Mouse (Mus musculus): Measurements from ENCODE around the gene Pknox2. TPM values are rescaled to one million over a fixed set of nuclear protein-coding genes. Genes with fewer than 3 reads are reported as not detected.

Pknox2 gene
- polyA plus RNA-seq, 1 experiment from 2014 or later, result 33.0 TPM

DNA sequence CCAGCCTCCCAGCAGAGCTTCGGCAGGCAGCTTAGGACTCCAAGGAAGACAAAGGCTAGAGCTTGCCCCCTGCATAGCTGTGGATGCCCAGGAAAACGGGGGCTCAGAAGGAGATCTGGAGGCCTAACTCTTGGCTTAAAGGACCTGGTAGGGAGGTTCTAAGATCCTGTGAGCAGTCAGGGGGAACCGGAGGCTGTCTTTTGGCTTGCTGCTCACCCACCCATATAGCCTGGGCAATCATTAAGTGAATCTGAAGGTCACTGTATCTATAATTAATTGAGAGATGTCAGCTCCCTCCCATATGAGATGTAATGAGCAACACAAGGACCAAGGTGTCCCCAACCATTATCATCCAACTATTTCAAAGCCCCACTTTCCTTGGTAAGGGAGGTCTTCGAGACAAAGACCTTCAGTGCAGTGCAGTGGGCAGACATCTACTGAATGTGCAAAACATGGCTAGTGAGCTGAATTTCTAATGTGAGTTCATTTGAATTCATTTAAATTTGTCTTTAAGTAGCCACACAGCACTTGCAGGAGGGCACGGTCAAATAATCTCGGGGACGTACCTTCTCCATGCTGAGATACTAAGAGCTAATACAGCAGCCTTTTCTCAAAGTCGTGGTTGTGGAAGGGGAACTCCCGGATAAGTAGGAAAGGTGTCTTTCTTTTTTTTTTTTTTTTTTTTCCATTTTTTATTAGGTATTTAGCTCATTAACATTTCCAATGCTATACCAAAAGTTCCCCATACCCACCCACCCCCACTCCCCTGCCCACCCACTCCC is 30.4 kb downstream of the Pknox2 start:
- no peak for DNase-seq (ENCODE audit: low spot score)
- Histone ChIP-seq H3K27me3 (replicated peaks; ENCODE audit: low read depth, poor library complexity, severe bottlenecking) (no peaks in the 10 kb centered on the region), H3K4me3 (no peak overlapping the region), H3K36me3 (replicated peaks) (peaks cover 27% of the 10 kb centered on the region), H3K4me1 (peaks cover 52% of the 10 kb centered on the region), H3K9me3 (no peaks in the 10 kb centered on the region), H3K27ac (replicated peaks) (peak overlapping the region; percentile 73)
- 80% methylated on average over 9 of the region's 9 CpGs for WGBS

GRCm38 (mm10) chr9:37115820-37116219 is 31.4 kb downstream of the Pknox2 start:
- Histone ChIP-seq H3K36me3 (replicated peaks) (peaks cover 27% of the 10 kb centered on the region), H3K27me3 (replicated peaks; ENCODE audit: low read depth, poor library complexity, severe bottlenecking) (no peaks in the 10 kb centered on the region), H3K27ac (replicated peaks) (peak overlapping the region; percentile 73), H3K4me1 (peaks cover 52% of the 10 kb centered on the region), H3K9me3 (no peaks in the 10 kb centered on the region), H3K4me3 (no peak overlapping the region)
- DNase-seq (ENCODE audit: low spot score), result no peak
- 57% methylated on average over 7 of the region's 7 CpGs for WGBS

- peak overlapping the region; percentile 24 for H3K4me3 ChIP-seq
- DNase-seq (ENCODE audit: low spot score), result peak; percentile 71
Observed at GRCm38 (mm10) chr9:37114286-37115267, 32.6 kb downstream of the Pknox2 start.

DNA sequence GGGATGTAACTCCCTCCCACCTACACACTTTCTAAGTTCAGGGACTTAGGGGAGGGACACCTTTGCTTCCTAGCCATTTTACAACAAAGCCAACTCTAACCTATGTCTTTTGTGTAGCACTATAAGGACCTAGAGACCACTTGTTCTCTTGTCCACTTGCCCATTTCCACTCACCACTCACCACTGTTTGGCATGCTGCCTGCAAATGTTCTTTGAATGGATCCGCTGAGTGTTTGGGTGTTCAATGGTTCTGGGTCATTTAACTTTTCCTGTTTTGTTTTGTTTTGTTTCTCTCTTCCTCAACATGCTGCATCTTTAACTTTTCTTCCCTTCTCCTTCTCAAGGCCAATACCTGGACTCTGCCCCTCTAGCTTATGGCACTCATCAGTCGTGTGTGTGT is 39.7 kb downstream of the Pknox2 start:
- no peak for DNase-seq (ENCODE audit: low spot score)
- peaks cover 7% of the 10 kb centered on the region for H3K36me3 ChIP-seq (replicated peaks)
- H3K9me3 ChIP-seq, result no peaks in the 10 kb centered on the region
- H3K27me3 ChIP-seq (replicated peaks; ENCODE audit: low read depth, poor library complexity, severe bottlenecking), result no peaks in the 10 kb centered on the region
- H3K4me3 ChIP-seq, result no peak overlapping the region
- H3K4me1 ChIP-seq, result peaks cover 41% of the 10 kb centered on the region
- peak overlapping the region; percentile 72 for H3K27ac ChIP-seq (replicated peaks)
- 59% methylated on average over 2 of the region's 2 CpGs for WGBS

More at GRCm38 (mm10) chr9:37114286-37115267, 32.6 kb downstream of the Pknox2 start:
- H3K4me1 ChIP-seq, result peaks cover 52% of the 10 kb centered on the region
- 10% methylated on average over 9 of the region's 9 CpGs for WGBS
- no peaks in the 10 kb centered on the region for H3K9me3 ChIP-seq
- peak overlapping the region; percentile 73 for H3K27ac ChIP-seq (replicated peaks)
- H3K27me3 ChIP-seq (replicated peaks; ENCODE audit: low read depth, poor library complexity, severe bottlenecking), result no peaks in the 10 kb centered on the region
- peaks cover 21% of the 10 kb centered on the region for H3K36me3 ChIP-seq (replicated peaks)

- peak overlapping the region; percentile 72 for H3K27ac ChIP-seq (replicated peaks)
- H3K4me3 ChIP-seq, result no peak overlapping the region
- no peaks in the 10 kb centered on the region for H3K27me3 ChIP-seq (replicated peaks; ENCODE audit: low read depth, poor library complexity, severe bottlenecking)
- no peaks in the 10 kb centered on the region for H3K9me3 ChIP-seq
- H3K36me3 ChIP-seq (replicated peaks), result peaks cover 7% of the 10 kb centered on the region
- 18% methylated on average over 3 of the region's 3 CpGs for whole genome bisulfite sequencing
- H3K4me1 ChIP-seq, result peaks cover 40% of the 10 kb centered on the region
- DNase-seq (ENCODE audit: low spot score), result peak; percentile 48
Observed at GRCm38 (mm10) chr9:37106808-37107207, 40.4 kb downstream of the Pknox2 start.

DNA sequence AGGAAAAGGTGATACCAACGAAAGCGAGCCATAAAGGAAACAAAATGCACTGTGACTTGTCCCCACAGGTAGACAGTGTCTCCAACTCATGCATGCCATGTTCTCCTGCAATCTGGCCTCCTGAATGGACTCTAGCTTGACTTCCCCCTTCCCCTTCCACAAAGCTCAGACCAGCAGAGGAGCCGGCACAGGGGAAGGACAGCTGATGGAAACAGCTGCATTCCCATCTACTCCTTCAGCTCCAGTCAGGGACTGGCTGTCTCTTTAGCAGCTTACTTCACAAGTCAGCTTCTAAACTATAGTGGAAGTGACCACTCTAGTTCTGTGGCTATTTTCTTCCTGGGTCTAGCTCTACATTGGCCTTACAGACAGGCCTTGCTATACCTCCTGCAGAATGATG is 43.0 kb downstream of the Pknox2 start:
- DNase-seq (ENCODE audit: low spot score), result no peak
- no peak overlapping the region for H3K27ac ChIP-seq (replicated peaks)
- H3K27me3 ChIP-seq (replicated peaks; ENCODE audit: low read depth, poor library complexity, severe bottlenecking), result no peaks in the 10 kb centered on the region
- peaks cover 7% of the 10 kb centered on the region for H3K36me3 ChIP-seq (replicated peaks)
- WGBS, result 70% methylated on average over 3 of the region's 3 CpGs
- H3K4me1 ChIP-seq, result peaks cover 64% of the 10 kb centered on the region
- no peaks in the 10 kb centered on the region for H3K9me3 ChIP-seq
- no peak overlapping the region for H3K4me3 ChIP-seq

GRCm38 (mm10) chr9:37103778-37104177 is 43.4 kb downstream of the Pknox2 start:
- Histone ChIP-seq H3K36me3 (replicated peaks) (peaks cover 5% of the 10 kb centered on the region; the same call in 1 of the 2 replicates), H3K27ac (replicated peaks) (no peak overlapping the region), H3K4me3 (no peak overlapping the region), H3K27me3 (replicated peaks; ENCODE audit: low read depth, poor library complexity, severe bottlenecking) (no peaks in the 10 kb centered on the region), H3K9me3 (no peaks in the 10 kb centered on the region), H3K4me1 (peaks cover 64% of the 10 kb centered on the region)
- DNase-seq (ENCODE audit: low spot score), result no peak
- 52% methylated on average over 5 of the region's 5 CpGs for WGBS

GRCm38 (mm10) chr9:37101059-37101940 is 45.9 kb downstream of the Pknox2 start:
- H3K27me3 ChIP-seq (replicated peaks; ENCODE audit: low read depth, poor library complexity, severe bottlenecking), result no peaks in the 10 kb centered on the region
- H3K36me3 ChIP-seq (replicated peaks), result 0 out of 2 replicates have a peak, but pooled peaks cover 8% of the 10 kb centered on the region
- H3K4me3 ChIP-seq, result no peak overlapping the region
- peak overlapping the region; percentile 84 for H3K27ac ChIP-seq (replicated peaks)
- H3K9me3 ChIP-seq, result no peaks in the 10 kb centered on the region
- 23% methylated on average over 11 of the region's 11 CpGs for WGBS
- H3K4me1 ChIP-seq, result peaks cover 56% of the 10 kb centered on the region
- DNase-seq (ENCODE audit: low spot score), result peak; percentile 56

GRCm38 (mm10) chr9:37099595-37099994 is 47.6 kb downstream of the Pknox2 start:
- H3K4me1 ChIP-seq, result peaks cover 70% of the 10 kb centered on the region

GRCm38 (mm10) chr9:37098600-37098999 is 48.6 kb downstream of the Pknox2 start:
- peaks cover 72% of the 10 kb centered on the region for H3K4me1 ChIP-seq
- no peaks in the 10 kb centered on the region for H3K9me3 ChIP-seq
- no peaks in the 10 kb centered on the region for H3K27me3 ChIP-seq (replicated peaks; ENCODE audit: low read depth, poor library complexity, severe bottlenecking)
- H3K4me3 ChIP-seq, result no peak overlapping the region
- no peak for DNase-seq (ENCODE audit: low spot score)
- 0 out of 2 replicates have a peak, but pooled peaks cover 6% of the 10 kb centered on the region for H3K36me3 ChIP-seq (replicated peaks)
- no peak overlapping the region for H3K27ac ChIP-seq (replicated peaks)
- WGBS, result 91% methylated on average over 3 of the region's 3 CpGs

More at GRCm38 (mm10) chr9:37099595-37099994, 47.6 kb downstream of the Pknox2 start:
- Histone ChIP-seq H3K36me3 (replicated peaks) (0 out of 2 replicates have a peak, but pooled peaks cover 8% of the 10 kb centered on the region), H3K27ac (replicated peaks) (no peak overlapping the region), H3K9me3 (no peaks in the 10 kb centered on the region), H3K27me3 (replicated peaks; ENCODE audit: low read depth, poor library complexity, severe bottlenecking) (no peaks in the 10 kb centered on the region), H3K4me3 (no peak overlapping the region)
- no peak for DNase-seq (ENCODE audit: low spot score)
- 43% methylated on average over 3 of the region's 3 CpGs for WGBS

- DNase-seq (ENCODE audit: low spot score), result no peak
- Histone ChIP-seq H3K9me3 (no peaks in the 10 kb centered on the region), H3K4me1 (peaks cover 82% of the 10 kb centered on the region), H3K36me3 (replicated peaks) (peaks cover 6% of the 10 kb centered on the region; the same call in 1 of the 2 replicates), H3K27me3 (replicated peaks; ENCODE audit: low read depth, poor library complexity, severe bottlenecking) (no peaks in the 10 kb centered on the region), H3K27ac (replicated peaks) (peak overlapping the region; percentile 84), H3K4me3 (no peak overlapping the region)
- WGBS, result 31% methylated on average over 11 of the region's 11 CpGs
Observed at GRCm38 (mm10) chr9:37094230-37094990, 52.8 kb downstream of the Pknox2 start.
